Mouse (Mus musculus): ENCODE results near the gene Rps17. TPM values are rescaled to one million over a fixed set of nuclear protein-coding genes. Genes with fewer than 3 reads are reported as not detected.

Rps17 gene
- total RNA-seq, 2 experiments from 2014 or later = 560 to 614 TPM

DNA sequence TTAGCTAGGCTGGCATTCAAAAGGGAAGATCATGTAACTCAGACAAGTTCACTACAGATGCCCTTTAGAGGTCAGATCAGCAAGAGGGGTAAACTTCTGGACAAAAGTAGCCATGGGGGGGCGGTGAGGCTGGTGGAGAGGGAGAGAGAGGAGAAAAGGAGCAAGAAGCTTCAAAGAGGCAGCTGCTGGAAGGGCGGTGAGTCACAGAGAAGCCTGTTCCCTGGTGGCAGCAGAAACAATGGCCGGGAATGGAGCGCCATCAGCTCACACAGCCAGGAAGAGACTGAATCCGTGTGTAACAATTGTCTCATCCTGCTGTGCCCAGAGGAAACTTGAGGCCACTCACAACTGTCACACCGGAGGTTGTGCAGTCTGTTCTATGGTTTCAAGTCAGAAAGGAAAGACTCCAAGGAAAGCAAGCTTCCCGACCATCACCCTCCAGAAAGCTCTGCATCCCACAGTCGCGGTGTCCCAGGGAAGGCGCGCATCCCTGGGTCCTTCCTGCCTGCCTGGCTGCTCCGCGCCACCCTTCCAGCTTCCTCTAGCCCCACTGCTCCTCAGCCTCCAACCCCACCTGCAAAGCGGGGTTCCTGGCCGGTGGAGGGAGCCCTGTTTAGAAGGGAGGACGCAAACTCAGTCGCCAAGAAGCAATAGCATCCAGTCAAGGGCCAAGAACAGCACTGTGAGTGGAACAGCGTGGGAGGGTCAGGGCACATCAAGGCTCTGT is 9.2 kb downstream of the Rps17 start:
- DNase-seq (ENCODE audit: extremely low spot score in 1 of 2, low spot score in 1 of 2) = no peak

DNA sequence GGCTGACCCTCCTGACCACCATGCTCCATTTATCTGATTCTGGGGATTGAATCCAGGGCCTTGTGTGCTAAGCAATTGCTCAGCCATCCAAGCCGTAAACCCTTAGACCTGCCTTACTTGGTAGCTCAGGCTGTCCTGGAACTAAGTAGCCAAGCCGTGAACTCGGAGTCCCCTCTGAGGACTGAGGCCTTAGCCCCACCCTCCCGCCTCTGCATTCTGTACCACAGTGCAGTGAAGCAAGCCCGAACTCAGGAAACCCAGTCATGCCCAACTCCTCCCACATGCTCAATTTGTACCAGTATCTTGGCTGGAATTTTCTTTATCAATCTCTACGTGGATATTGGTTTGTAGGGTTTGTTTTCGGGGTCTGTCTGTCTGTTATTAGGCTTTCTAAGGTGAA is 13.2 kb downstream of the Rps17 start:
- DNase-seq (ENCODE audit: extremely low spot score in 1 of 2, low spot score in 1 of 2) = no peak

DNA sequence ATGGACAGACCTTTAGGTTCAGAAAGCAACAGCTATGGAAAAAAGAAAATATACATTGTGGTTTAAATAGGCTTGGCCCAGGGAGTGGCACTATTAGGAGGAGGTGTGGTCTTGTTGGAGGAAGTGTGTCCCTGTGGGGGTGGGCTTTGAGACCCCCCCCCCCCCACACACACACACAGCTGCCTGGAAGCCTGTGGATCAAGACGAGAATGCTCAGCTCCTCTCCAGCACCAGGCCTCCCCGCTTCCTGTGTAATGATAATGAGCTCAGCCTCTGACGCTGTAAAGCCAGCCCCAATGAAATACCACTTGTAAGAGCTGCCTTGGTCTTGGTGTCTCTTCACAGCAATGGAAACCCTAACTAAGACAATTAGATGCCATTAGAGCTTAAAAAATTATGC is 14.3 kb downstream of the Rps17 start:
- no peak for DNase-seq (ENCODE audit: extremely low spot score in 1 of 2, low spot score in 1 of 2)

DNA sequence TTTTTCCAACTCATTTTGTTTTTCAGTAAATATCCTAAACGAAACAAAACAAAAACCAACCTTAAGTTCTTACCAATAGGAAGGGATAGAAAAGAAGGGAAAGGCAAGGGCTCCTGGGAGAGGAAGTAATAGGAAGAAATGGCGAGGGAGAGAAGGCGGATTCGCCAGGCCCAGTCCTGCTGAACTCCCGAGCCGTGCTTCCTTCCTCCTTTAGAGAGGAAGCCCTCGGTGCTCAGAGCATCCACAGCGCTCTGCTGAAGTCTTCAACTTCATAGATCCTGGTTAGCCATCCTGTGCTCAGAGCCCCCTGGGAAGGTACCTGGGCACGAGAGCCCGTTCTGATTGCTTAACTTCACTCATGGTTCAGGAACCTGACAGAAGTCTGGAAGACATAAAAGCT is 17.4 kb downstream of the Rps17 start:
- DNase-seq (ENCODE audit: extremely low spot score in 1 of 2, low spot score in 1 of 2) = no peak

GRCm38 (mm10) chr7:81326859-81327258 is 18.2 kb downstream of the Rps17 start:
- no peak for DNase-seq (ENCODE audit: extremely low spot score in 1 of 2, low spot score in 1 of 2)

GRCm38 (mm10) chr7:81326043-81326442 is 19.0 kb downstream of the Rps17 start:
- DNase-seq (ENCODE audit: extremely low spot score in 1 of 2, low spot score in 1 of 2) = no peak

DNA sequence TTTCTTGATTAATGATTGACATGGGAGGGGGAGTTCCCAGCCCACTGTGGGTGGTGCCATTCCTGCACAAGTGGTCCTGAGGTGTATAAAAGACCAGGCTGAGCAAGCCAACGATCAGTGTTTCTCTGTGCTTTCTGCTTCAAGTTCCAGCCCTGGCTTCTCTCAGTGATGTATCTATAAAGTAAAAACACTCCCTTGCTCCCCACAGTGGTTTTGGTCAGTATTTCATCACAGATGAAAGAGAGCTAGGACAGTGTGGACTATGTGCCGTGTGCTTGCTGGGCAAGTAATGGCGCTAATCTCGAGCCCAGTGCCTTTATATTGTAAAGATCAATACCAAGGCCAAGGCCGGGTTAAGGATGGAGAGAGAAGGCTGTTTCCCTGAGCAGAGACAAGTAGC is 23.3 kb downstream of the Rps17 start:
- DNase-seq (ENCODE audit: extremely low spot score in 1 of 2, low spot score in 1 of 2) = no peak

GRCm38 (mm10) chr7:81319749-81320148 is 25.3 kb downstream of the Rps17 start:
- no peak for DNase-seq (ENCODE audit: extremely low spot score in 1 of 2, low spot score in 1 of 2)

GRCm38 (mm10) chr7:81315583-81315982 is 29.5 kb downstream of the Rps17 start:
- DNase-seq (ENCODE audit: extremely low spot score in 1 of 2, low spot score in 1 of 2) = no peak

- no peak for DNase-seq (ENCODE audit: extremely low spot score in 1 of 2, low spot score in 1 of 2)
Measured at GRCm38 (mm10) chr7:81311581-81311980, 33.5 kb downstream of the Rps17 start.

- DNase-seq (ENCODE audit: extremely low spot score in 1 of 2, low spot score in 1 of 2) = no peak
Measured at GRCm38 (mm10) chr7:81311130-81311529, 33.9 kb downstream of the Rps17 start.

- DNase-seq (ENCODE audit: extremely low spot score in 1 of 2, low spot score in 1 of 2) = no peak
Measured at GRCm38 (mm10) chr7:81309247-81309646, 35.8 kb downstream of the Rps17 start.

DNA sequence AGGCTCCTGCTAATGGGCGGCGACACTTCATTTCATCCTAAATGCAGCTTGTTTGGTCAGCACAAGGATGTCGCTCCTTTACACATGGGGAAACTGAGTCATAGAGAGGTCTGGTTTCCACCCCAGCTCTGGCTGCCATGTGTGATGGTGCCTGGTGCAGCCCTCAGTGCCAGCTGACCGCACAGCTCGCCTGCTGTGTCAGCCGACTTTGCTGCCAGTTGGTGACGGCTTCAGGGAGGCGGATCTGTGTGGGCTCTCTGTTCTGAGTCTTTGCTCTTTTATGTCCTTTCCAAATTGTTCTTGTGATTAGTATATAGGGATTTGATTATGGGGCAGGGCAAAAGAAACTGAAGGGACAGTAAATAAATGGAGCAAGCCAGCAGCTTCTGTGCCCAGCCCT is 37.3 kb downstream of the Rps17 start:
- peak in 1 of 2 experiments; percentile 26 for DNase-seq (ENCODE audit: extremely low spot score in 1 of 2, low spot score in 1 of 2)

- no peak for DNase-seq (ENCODE audit: extremely low spot score in 1 of 2, low spot score in 1 of 2)
Measured at GRCm38 (mm10) chr7:81304675-81305074, 40.4 kb downstream of the Rps17 start.

- DNase-seq (ENCODE audit: extremely low spot score in 1 of 2, low spot score in 1 of 2) = no peak
Measured at GRCm38 (mm10) chr7:81304100-81304499, 41.0 kb downstream of the Rps17 start.

- no peak for DNase-seq (ENCODE audit: extremely low spot score in 1 of 2, low spot score in 1 of 2)
Measured at GRCm38 (mm10) chr7:81303682-81304081, 41.4 kb downstream of the Rps17 start.

GRCm38 (mm10) chr7:81301323-81301722 is 43.7 kb downstream of the Rps17 start:
- DNase-seq (ENCODE audit: extremely low spot score in 1 of 2, low spot score in 1 of 2) = no peak

DNA sequence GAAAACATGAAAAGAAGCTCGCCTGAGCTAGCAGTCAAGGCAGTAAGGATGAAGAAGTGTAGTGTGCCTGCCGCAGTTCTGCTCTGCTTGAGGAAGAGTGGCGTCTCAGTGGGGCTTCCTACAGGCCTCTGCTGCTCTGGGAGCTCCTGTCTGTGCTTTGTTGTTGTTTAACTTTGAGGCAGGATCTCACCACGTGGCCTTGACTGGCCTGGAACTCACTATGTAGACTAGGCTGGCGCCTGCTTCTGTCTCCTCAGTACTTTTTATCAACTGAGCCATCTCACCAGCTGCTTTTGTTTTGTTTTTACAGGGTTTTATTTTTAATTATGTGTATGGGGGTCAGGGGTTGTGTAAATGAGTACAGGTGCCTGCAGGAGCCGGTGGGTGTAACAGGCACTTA is 46.8 kb downstream of the Rps17 start:
- DNase-seq (ENCODE audit: extremely low spot score in 1 of 2, low spot score in 1 of 2) = no peak

DNA sequence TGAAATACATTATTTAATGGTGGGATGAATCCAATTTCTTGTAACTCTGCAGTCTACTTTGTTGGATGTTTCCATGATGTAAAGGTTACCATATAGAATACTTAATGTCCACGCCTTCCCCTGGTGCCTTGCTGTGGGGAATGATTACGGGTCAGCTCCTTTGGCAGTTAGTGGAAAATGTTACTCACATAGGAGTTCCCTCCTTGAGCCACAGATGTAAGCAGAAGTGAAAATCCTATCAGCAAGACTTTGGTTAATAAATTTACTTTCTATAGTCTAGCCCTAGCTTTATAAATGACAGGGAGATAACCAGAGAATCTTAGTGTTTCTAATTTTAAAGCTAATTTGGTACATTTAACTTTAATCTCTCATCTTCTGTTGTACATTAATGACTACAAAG is 49.9 kb downstream of the Rps17 start:
- DNase-seq (ENCODE audit: extremely low spot score in 1 of 2, low spot score in 1 of 2) = no peak
